Mouse (Mus musculus) kidney, embryonic 14.5 days (tissue): ENCODE measurements around the gene Proser3. TPM values are rescaled to one million over a fixed set of nuclear protein-coding genes. Genes with fewer than 3 reads are reported as not detected.

Experiments
- ATAC-seq: fragments of 200-750 bp; cut with Nextera tagmentation; 2 replicates; pipeline ENCODE4 v1.8.0; 2017; ENCODE audit warnings: moderate number of reproducible peaks, mild to moderate bottlenecking, moderate TSS enrichment, moderate library complexity; ENCODE audit not compliant: low FRiP score, low TSS enrichment
- H3K27ac ChIP-seq: fragments of 300-500 bp; sonication (generic); 2 replicates; pipeline ENCODE4 v1.5.1; 2014; ENCODE audit warnings: low read depth, mild to moderate bottlenecking, low read length, moderate library complexity, mixed read lengths
- H3K27me3 ChIP-seq: fragments of 300-500 bp; sonication (generic); 2 replicates; pipeline ENCODE4 v1.6.1; 2014; ENCODE audit warnings: mild to moderate bottlenecking, low read length; ENCODE audit not compliant: control insufficient read depth, insufficient read depth
- H3K36me3 ChIP-seq: fragments of 300-500 bp; sonication (generic); 2 replicates; pipeline ENCODE4 v1.6.1; 2014; ENCODE audit warnings: low read length, mixed read lengths; ENCODE audit not compliant: control insufficient read depth, insufficient read depth
- H3K4me1 ChIP-seq: fragments of 300-500 bp; sonication (generic); 2 replicates; pipeline ENCODE4 v1.6.1; 2014; ENCODE audit warnings: low read length, mixed read lengths; ENCODE audit not compliant: control insufficient read depth, insufficient read depth
- H3K4me2 ChIP-seq: fragments of 300-500 bp; sonication (generic); replicated peaks from 2 replicates; pipeline ENCODE4 v1.6.1; 2014; ENCODE audit warnings: low read depth, mild to moderate bottlenecking, low read length
- H3K4me3 ChIP-seq: fragments of 300-500 bp; sonication (generic); 2 replicates; pipeline ENCODE4 v1.5.1; 2014; ENCODE audit warnings: mild to moderate bottlenecking, low read length
- H3K9ac ChIP-seq: fragments of 300-500 bp; sonication (generic); 2 replicates; pipeline ENCODE4 v1.6.1; 2014; ENCODE audit warnings: low read depth, mild to moderate bottlenecking, low read length, moderate library complexity
- H3K9me3 ChIP-seq: fragments of 300-500 bp; sonication (generic); 2 replicates; pipeline ENCODE4 v1.6.1; 2016; ENCODE audit warnings: low read length; ENCODE audit not compliant: control insufficient read depth
- WGBS: fragments of 180-500 bp; shearing (Covaris S2); extraction: QIAGEN DNeasy Blood & Tissue Kit; methylation state at CpG from one replicate; pipeline ENCODE4 v1.1.7; 2014; 5-methylcytosine and 5-hydroxymethylcytosine counted together
- polyA plus RNA-seq: library from polyadenylated mRNA; unstranded; fragments of >200 nt; fragmentation: Nextera tagmentation; extraction: Ambion mirVana; gene quantifications from 2 replicates; pipeline ENCODE4 v1.2.1, GENCODE M21; 2014

Proser3 gene
- polyA plus RNA-seq: 15.2 and 25.0 TPM in 2 replicates

DNA sequence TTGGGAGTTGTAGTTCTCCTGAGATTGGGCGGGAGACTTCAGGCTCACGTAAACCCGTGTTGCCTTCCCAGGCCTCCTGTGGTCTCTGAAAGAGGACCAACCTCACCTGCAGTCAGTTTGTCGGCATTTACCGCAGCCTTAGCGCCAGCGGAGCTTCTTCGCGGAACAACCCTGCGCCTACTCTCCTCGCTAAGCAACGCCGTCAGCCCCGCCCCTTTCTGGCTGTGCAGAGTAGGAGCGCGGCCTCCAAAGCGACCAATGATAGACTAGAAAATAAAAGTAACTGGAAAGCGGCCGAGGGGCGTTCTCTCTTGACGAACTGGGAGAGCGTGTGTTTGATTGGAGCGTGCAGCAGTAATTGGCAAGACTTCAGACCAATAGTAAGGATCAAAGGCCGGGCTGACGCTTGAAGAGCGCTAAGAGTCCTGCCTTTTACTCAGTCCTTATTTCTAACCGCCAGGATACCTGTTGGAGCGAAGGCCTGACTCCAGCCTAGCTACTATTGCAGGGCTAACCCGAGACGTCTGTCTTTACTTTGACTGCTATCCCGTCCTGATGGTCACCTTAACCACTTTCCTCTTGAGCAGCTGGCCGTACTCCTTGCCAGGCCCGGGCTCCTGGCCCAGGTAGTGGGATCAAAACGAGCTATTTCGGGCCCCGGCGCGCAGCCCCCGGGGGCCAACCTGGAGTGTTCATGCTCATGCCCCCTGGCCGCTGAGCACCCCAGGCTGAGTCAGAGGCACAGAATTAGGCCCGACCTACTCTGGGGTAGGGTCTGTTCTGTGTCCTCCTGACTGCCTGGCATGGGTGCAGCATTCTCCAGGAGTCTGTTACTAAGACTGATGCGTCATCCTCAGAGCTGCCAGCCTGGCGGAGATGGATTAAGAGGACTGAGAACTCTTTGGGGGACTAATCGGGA, at the start of gene Proser3, which contains the start of gene Hspb6:
Proser3 (minus strand) TSS at position 198 of the 919 bp plus-strand sequence.
Hspb6 (plus strand) TSS at position 77 of the 919 bp plus-strand sequence.
- peak within 1 kb of the TSS; percentile 70 for H3K9ac ChIP-seq
- ATAC-seq: peak; percentile 95

DNA sequence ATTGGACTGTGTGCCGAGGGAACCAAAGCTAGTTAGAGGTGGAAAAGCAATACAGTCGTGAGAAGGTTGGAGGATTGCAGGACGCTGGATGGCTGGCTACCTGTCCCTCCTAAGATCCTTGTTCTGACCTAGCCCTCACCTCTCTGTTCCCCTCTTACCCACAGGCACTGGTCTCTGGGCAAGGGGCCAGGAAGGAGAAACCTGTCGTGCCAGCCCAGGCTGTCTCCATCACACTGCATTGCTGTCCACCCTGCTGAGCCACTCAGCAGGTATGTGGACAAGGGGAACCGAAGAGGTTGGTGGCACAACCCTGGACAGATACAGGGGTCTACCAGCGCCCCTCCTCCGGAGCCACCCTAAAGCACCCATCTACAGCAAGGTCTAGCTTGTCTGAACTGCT, 48.6 kb upstream of the Proser3 start:
- no peak for ATAC-seq
- H3K9me3 ChIP-seq: no peaks in the 10 kb centered on the region
- no peak overlapping the region for H3K9ac ChIP-seq
- H3K27me3 ChIP-seq: no peaks in the 10 kb centered on the region
- 79% methylated on average over 7 of the region's 7 CpGs for WGBS
- no peak overlapping the region for H3K4me2 ChIP-seq
- no peak overlapping the region for H3K27ac ChIP-seq
- H3K4me1 ChIP-seq: 0 out of 2 replicates have a peak, but pooled peaks cover 3% of the 10 kb centered on the region
- no peak overlapping the region for H3K4me3 ChIP-seq
- H3K36me3 ChIP-seq: no peaks in the 10 kb centered on the region

More for the DNA sequence above, at the start of gene Proser3, which contains the start of gene Hspb6:
- Histone ChIP-seq H3K4me3 (peak within 1 kb of the TSS; percentile 76), H3K27me3 (no peaks in the 10 kb centered on the region), H3K27ac (peak within 1 kb of the TSS; percentile 98), H3K36me3 (peaks cover 49% of the 10 kb centered on the region), H3K9me3 (no peaks in the 10 kb centered on the region), H3K4me1 (peaks cover 8% of the 10 kb centered on the region; the same call in 1 of the 2 replicates), H3K4me2 (peak within 1 kb of the TSS; percentile 92)
- under 1% methylated on average over 44 of the region's 44 CpGs for WGBS

DNA sequence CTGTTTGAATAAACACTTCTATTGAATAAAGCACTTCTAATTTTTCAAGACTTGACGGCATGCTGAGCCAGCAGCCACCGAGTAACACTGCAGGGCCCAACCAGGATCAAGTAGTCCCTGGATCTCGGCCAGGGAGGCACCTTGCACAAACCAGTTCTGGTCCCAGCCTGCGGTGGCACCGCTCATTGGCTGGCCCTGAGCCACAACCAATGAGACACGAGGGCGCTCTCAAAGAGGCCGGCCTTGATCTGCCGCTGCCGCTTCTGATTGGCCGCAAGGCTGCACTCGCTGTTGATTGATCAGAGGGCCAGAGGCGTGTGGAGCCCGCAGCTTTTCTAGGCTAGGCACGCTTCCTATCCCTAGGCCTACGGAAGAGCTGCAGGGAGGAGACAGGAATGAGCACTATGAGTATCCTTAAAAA, 47.8 kb upstream of the Proser3 start:
- H3K36me3 ChIP-seq: no peaks in the 10 kb centered on the region
- H3K9me3 ChIP-seq: no peaks in the 10 kb centered on the region
- no peak overlapping the region for H3K9ac ChIP-seq
- no peaks in the 10 kb centered on the region for H3K27me3 ChIP-seq
- 2% methylated on average over 16 of the region's 16 CpGs for WGBS
- no peak overlapping the region for H3K27ac ChIP-seq
- ATAC-seq: peak; percentile 95
- no peak overlapping the region for H3K4me2 ChIP-seq
- H3K4me1 ChIP-seq: 0 out of 2 replicates have a peak, but pooled peaks cover 3% of the 10 kb centered on the region
- H3K4me3 ChIP-seq: no peak overlapping the region

DNA sequence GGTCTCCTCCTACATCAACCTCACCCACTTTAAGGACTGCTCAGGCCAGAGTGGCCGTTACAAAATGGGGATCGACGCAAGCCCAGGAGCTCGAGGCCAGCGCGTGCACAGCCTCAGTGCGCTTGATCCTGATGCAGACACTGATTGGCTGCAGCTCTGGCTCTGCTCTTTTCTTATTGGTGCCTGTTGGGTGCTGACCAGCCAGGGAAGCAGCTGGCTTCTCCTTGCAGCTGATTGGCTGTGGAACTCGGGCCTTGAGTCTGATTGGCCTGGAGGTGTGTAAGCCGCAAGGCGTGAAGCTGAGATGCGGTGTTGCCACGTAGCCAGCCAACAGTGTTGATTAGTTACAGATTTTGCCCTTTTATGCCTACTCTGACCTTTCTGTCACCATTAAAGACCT, 46.7 kb upstream of the Proser3 start, which contains the start of gene Zbtb32:
Zbtb32 (minus strand) TSS at position 124 of the 400 bp plus-strand sequence.
- Histone ChIP-seq H3K27me3 (no peaks in the 10 kb centered on the region), H3K9ac (no peak within 1 kb of the TSS), H3K4me1 (0 out of 2 replicates have a peak, but pooled peaks cover 2% of the 10 kb centered on the region), H3K27ac (no peak within 1 kb of the TSS), H3K36me3 (no peaks in the 10 kb centered on the region), H3K4me3 (no peak within 1 kb of the TSS), H3K4me2 (no peak within 1 kb of the TSS), H3K9me3 (no peaks in the 10 kb centered on the region)
- no peak for ATAC-seq
- 91% methylated on average over 12 of the region's 12 CpGs for WGBS

DNA sequence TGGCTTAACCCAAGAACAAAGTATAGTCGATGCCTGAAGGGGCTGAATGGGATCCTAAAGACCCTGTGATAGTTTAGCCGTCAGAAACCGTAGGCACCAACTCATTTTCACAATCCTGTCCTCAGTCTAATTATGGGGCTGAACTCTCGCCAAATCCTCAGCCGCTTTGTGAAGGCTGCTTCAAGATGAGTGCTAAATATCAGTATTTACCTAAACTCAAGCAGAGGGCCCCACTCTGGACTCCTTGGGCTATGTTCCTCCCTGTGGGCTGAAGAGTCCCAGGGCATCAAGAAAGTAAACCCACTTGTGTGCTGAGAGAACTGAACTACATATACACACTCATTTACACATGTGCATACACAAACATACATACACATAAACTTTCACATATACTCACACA, 44.7 kb upstream of the Proser3 start:
- H3K9me3 ChIP-seq: no peaks in the 10 kb centered on the region
- H3K9ac ChIP-seq: no peak overlapping the region
- no peak overlapping the region for H3K4me3 ChIP-seq
- H3K4me1 ChIP-seq: no peaks in the 10 kb centered on the region
- H3K4me2 ChIP-seq: no peak overlapping the region
- no peak overlapping the region for H3K27ac ChIP-seq
- no peak for ATAC-seq
- WGBS: 79% methylated on average over 5 of the region's 5 CpGs
- no peaks in the 10 kb centered on the region for H3K36me3 ChIP-seq
- no peaks in the 10 kb centered on the region for H3K27me3 ChIP-seq

DNA sequence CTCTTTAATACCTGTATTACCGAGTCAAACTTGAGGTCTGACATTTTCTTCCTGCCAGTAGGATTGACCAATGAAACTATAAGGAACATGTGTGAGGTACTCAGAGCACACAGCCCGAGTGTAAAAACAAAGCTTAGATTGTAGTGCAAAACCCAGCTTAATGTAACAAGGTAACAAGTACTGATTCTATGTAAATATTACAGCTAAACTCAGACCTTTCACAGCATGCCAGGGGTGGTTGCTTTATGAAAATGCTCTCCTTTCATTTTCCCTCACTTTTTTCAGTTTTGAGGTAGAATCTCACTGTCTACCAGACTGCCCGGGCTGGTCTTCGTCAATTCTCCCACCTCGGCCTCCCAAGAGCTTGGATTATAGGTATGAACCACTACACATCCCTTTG, 44.0 kb upstream of the Proser3 start:
- WGBS: 84% methylated on average over 5 of the region's 5 CpGs
- H3K36me3 ChIP-seq: no peaks in the 10 kb centered on the region

DNA sequence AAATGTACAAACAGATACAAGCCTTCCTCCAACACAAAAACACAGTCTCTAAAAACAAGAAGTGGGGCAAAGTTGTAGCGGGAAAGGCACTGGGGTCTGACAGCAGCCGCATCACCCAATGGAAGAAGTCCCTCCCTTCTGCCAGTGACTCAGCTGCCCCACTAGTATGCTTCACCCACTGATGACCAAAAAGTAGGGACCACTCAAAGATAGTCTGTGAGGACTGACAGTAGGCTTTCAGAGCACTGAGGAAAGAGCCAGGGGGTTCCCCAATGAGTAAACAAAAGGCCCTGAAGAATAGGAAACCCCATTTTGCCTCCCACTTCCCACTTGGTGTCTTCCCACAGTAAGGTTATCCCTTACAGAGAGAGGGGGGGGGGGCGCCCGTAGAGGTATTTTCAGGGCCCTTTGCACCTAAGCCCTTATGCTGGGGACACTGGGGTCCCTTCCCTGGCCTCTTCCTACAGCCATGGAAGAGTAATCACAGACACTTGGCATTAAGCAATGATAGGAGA, 42.5 kb upstream of the Proser3 start:
- Histone ChIP-seq H3K4me3 (no peak overlapping the region), H3K4me1 (peaks cover 3% of the 10 kb centered on the region; the same call in 1 of the 2 replicates), H3K27ac (no peak overlapping the region), H3K9ac (no peak overlapping the region), H3K4me2 (no peak overlapping the region), H3K27me3 (no peaks in the 10 kb centered on the region), H3K9me3 (no peaks in the 10 kb centered on the region), H3K36me3 (no peaks in the 10 kb centered on the region)
- no peak for ATAC-seq
- WGBS: 59% methylated on average over 4 of the region's 4 CpGs

More for the DNA sequence above, 44.0 kb upstream of the Proser3 start:
- no peak overlapping the region for H3K4me3 ChIP-seq
- H3K27me3 ChIP-seq: no peaks in the 10 kb centered on the region
- H3K4me1 ChIP-seq: no peaks in the 10 kb centered on the region
- H3K9me3 ChIP-seq: no peaks in the 10 kb centered on the region
- ATAC-seq: no peak
- H3K9ac ChIP-seq: no peak overlapping the region
- no peak overlapping the region for H3K4me2 ChIP-seq
- H3K27ac ChIP-seq: no peak overlapping the region

DNA sequence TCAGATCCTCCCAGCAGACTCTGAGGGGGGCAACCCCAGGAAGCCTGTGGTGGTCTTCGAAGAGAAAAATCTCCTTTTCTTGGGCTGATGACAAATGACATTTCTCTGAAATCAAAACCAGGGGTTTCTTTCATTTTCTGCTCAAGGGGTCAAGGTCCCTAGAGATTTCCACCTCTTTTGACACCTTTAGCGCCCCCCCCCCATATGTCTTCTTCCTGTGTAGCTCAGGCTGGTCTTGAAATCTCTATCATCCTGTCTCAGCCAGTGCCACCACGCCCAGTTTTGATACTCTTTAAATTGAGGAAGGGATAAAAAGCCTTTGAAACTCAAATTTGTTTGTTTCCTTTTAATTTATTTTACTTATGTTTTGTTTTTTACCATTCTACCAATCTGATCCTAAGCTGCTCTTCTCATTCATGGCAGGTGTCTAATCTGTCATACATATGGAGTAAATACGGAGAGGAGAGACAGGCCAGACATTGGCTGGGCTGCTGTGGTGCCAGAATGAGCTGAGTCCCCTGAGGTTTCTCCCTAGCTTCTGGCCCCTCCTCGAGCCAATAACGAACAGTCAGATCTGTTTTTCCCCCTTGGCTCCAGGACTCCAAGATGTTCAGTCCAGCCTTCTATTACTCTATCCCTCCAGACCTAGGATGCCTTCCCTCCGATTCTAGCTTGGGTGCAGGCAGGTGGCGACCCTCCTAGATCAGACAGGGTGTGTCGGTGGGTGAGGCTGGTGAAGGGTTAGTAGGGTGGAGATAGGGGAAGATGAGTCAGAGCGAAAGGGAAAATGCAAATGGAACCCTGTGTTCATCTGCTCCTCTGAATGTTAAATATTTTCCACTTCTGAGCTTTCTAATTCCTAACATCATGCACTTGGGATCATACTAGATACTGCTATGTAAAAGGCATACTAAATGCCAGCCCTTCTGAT, 41.7 kb upstream of the Proser3 start:
- no peak overlapping the region for H3K27ac ChIP-seq
- no peak overlapping the region for H3K9ac ChIP-seq
- peaks cover 3% of the 10 kb centered on the region; the same call in 1 of the 2 replicates for H3K4me1 ChIP-seq
- no peak overlapping the region for H3K4me3 ChIP-seq
- 76% methylated on average over 10 of the region's 10 CpGs for WGBS
- no peak for ATAC-seq
- no peak overlapping the region for H3K4me2 ChIP-seq
- no peaks in the 10 kb centered on the region for H3K9me3 ChIP-seq
- no peaks in the 10 kb centered on the region for H3K27me3 ChIP-seq
- no peaks in the 10 kb centered on the region for H3K36me3 ChIP-seq
